Mouse (Mus musculus): ENCODE measurements around the gene Rnps1.
"Not testable (repeated sequence)": the region's sequence is repeated elsewhere in the genome, so short reads cannot be mapped to it uniquely, and the experiment has no call there.

Gene Rnps1

DNA sequence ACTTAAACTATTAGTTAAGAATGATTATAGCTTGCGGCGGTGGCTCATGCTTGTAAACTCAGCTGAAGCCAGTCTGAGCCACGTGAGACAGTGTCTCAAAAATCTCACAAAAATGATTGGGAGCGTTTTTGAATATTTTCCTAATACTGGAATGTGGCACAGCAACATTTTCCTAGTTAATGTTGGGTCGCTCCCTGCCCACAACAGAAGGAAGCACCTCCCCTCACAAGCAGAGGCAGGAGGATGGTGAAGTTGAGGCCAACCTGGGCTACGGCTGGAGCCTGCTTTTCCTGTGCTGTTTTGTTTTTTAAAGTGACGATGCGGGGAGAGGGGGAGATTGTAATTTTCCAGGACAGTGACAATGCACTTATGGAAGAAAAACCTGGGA is 12.8 kb downstream of the Rnps1 start:
- peak; percentile 20 for DNase-seq (ENCODE audit: low read depth, low spot score)

DNA sequence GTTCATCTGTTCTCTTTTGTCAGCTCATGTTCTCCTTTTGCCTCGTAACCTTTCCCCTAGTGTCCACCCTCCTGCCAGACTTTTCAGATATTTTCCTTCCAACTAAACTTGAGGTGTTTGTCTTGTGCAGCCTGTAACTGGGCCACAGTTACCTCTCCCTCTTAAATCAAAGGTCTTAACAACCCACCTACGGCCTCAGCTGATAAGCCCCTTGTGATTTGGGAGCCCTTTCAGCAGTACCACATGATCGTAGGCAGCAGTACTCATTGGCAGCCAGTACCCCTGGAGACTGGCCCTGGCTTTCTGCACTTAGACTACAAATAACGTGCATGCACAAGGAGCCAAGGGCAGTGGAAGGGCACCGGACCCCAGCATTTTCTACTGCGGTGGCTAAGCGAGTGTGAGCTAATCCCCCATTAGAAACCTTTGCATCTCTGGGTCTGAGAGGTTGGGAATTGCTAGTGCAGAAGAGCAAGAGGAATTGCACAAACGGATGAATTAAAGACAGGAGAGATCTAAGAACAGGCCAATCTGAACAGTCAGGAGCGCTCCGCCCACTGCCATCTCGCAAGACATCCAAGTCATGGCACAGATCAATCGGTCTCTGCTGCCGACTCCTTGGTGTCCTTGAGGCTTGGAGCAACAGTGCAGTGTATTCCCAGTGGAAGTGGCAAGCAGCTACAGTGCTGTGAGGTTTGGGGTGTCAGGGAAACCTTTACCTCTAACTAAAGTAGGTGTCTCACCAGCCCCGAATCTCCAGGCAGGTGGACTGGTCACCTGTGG is 15.0 kb downstream of the Rnps1 start:
- DNase-seq (ENCODE audit: low read depth, low spot score): no peak

DNA sequence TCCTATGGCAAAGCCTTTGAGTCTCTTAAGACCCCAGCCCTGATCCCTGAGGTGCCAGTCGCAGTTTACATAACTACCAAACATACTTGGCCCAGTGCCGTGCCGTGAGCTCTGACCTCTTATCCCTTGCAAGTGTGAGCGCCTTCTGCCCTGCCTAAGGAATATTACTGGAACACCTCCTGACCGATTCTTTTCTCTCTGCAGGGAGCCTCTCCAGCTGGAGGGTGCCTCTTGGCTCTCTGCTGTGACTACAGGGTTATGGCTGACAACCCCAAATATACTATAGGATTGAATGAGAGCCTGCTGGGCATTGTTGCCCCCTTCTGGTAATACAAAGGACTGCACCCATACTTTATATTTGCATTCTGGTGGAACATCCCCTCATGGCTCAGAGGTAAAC is 22.7 kb downstream of the Rnps1 start:
- DNase-seq (ENCODE audit: low read depth, low spot score): peak; percentile 32

DNA sequence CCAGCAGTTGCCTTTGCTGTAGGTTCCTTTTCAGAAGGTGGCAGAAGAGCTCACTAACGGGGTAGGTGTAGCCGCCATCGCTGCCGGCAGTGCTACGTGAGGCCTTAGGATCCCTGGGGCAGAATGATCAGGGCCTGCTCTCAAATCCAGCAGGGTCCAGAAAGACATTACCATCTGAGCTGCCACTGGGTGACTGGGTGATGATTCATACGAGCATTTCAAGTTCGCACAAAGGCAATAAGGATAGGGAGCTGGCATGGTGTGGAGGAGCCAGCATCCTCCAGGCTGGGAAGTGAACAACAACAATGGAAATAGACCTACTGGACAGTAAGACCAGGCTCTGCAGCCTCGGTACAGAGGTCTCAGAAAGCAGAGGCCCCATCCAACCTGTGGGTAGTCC is 26.0 kb downstream of the Rnps1 start:
- no peak for DNase-seq (ENCODE audit: low read depth, low spot score)

DNA sequence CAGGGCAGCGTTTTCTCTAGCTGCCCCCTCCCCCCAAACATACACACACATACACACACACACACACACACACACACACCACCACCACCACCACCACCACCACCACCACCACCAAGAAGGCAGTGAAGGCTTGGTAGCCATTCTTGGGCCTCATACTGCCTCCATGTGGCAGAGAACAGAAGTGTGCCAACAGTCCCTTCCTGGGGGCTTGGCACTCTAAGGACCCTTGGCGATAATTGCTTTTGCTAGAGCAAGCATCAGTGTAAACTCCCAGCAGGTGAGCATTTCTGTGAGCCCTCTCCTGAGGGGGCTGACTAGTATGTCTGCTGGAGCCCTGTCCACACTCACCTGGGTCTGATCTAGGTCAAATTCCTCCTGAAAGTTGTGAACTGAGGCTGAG is 26.8 kb downstream of the Rnps1 start:
- peak; percentile 47 for DNase-seq (ENCODE audit: low read depth, low spot score)

DNA sequence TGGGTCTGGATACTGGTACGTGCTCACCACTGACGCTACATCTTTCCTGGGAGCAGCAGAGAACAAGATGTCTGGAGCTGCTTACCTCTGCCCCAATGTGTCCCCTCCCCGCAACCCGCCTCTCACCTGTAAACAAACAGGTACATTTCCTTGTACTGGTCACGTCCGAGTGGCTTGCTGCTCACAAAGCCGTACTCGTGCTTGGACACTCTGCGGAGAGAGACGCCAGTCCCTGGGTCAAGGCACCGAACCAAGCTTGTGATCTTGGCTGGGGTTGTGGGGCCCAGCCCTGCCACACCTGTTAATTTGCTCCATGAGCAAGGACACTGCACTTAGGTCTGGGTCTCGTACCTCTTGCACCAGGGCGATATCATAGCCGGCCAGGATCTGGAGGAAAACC is 27.7 kb downstream of the Rnps1 start:
- DNase-seq (ENCODE audit: low read depth, low spot score): no peak

DNA sequence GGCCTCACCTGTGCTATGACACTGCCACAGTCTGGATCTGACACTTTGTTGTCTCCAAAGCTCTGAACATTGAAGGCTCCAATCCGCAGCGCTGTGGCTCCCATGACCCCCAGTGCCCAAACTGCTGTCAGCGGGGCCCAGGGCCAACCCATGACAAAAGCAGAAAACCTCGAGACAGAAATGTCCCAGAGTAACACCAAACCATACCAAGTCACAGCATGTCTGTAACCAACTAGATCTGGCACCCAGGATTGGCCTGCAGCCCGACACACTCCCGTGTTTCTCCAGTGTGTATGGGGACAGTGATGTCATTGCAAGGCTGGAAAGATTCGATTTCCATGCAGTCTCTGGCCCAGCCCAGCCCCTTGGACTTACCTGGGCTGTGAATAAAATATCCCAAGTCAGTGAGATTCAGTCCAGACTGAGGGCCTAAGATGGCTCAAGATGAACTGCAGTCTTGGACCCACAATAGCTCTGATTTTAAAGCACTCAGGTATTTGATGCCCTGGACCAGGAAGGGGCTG is 28.3 kb downstream of the Rnps1 start, which contains the start of gene Dnase1l2:
Gene Dnase1l2 (minus strand): TSS at position 474 of the 524 bp plus-strand sequence.
- DNase-seq (ENCODE audit: low read depth, low spot score): no peak

DNA sequence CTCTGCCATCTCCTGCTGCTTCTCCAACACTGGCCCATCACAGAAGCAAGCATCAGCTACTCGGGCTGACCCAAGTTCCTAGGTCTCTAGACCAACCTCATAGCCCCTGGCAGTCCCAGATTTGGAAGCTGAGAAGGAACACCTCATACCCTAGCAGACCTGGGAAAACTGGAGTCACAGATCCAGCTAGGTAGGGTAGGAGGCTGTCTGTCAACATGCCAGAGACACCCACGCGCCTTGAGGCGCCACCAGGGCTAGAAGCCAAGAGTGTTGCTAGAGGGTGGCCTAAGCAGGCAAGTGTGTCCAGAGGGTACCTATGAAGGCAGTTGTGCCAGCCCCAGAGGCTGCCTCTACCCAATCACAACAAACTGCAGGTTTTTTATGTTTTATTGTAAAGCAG is 29.0 kb downstream of the Rnps1 start:
- no peak for DNase-seq (ENCODE audit: low read depth, low spot score)

DNA sequence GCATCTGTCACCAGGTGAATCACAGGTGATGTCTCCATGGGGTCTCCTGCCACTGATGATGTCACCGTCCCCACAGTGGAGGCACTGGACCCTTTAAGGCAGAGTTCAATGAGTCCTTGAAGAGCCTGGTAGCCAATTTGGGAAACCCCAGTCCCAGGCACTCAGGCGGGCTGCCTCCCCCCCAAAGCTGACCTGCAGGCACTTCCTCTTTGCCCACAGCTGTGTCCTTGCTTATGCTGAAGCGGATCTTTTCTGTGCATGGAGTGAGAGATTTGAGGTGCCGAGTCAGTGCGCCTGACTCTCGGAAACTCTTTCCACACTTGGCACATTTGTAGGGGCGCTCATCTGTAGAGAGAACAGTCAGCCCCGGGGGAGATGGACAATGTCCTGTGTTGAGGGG is 32.2 kb downstream of the Rnps1 start:
- no peak for DNase-seq (ENCODE audit: low read depth, low spot score)

DNA sequence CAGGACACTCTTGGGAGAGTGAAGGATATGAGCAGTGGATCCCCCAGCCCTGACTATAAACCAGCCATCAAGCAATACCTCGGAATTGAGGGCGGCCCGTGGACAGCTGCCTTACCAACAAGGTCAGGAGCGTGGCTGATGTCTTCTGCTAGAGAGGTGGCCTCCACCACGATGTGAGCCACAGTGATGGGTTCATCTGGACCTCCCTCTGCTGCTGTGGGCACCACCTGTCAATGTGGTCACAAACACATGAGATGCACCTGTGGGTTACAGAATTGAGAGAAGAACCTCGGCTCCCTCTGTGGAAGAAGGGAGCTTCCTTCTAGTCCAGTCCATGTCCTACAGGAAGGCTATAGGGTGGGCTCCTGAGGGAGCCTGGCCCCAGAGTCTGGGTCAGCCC is 35.1 kb downstream of the Rnps1 start:
- DNase-seq (ENCODE audit: low read depth, low spot score): no peak

DNA sequence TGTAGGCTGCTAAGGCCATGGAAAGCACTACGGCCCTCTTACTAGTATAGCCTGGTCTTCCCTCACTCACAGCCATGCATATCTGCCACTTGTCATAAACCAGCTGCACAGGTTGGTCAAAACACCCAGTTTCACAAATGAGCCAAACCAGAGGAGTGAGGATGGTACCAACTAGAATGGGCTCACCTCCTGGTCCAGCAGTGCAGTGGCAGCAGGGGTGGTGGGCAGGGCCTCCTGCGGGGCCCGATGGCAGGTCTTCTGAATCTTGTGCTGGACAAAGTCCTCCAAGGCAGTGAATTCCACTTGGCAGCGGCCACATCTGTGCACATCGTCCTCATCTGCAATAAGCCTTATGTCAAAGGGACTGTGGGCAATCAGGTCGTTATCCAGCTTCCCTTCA is 36.9 kb downstream of the Rnps1 start:
- no peak for DNase-seq (ENCODE audit: low read depth, low spot score)

DNA sequence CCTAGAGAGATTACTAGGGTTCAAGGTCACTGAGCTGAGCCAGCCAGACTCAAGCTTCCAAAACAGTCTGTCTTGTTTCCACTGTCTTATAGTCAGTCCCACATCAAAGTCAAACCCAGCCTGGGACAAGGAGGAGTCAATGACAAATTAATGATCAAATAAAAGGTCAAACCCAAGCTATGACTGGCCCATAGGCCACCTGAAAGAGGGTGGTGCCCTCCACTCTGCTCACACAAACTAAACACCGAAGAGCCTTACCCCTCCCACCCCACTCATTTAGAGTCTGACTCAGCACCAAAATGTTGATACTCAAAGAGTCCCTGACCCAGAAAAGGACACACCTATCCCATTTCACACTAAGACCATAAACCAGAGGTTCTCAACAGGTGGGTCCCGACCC is 39.0 kb downstream of the Rnps1 start:
- no peak for DNase-seq (ENCODE audit: low read depth, low spot score)

DNA sequence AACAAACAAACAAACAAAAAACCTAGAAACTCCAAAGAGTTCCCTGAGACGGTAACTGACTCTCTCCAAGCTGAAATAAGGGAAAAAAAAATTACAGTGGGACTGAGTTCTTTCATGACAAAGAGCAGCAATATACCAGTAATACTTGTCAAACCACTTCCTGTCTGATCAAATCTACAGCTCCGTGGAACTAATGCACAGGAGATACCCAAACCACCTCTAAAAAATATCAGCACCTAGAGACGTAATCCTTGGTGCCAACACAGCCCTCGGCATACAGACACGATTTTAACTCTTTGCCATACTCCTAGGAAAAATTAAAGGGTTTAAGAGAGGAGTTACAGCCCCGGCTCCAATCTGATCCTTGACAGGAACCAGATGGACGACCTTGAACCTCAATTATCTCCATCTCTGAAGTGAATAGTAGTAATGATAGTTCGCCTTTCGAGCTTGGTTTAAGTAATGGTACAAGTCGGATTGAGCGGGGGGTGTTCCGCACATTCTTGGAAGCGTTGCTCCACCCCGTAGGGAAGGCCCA is 39.9 kb downstream of the Rnps1 start:
- no peak for DNase-seq (ENCODE audit: low read depth, low spot score)

DNA sequence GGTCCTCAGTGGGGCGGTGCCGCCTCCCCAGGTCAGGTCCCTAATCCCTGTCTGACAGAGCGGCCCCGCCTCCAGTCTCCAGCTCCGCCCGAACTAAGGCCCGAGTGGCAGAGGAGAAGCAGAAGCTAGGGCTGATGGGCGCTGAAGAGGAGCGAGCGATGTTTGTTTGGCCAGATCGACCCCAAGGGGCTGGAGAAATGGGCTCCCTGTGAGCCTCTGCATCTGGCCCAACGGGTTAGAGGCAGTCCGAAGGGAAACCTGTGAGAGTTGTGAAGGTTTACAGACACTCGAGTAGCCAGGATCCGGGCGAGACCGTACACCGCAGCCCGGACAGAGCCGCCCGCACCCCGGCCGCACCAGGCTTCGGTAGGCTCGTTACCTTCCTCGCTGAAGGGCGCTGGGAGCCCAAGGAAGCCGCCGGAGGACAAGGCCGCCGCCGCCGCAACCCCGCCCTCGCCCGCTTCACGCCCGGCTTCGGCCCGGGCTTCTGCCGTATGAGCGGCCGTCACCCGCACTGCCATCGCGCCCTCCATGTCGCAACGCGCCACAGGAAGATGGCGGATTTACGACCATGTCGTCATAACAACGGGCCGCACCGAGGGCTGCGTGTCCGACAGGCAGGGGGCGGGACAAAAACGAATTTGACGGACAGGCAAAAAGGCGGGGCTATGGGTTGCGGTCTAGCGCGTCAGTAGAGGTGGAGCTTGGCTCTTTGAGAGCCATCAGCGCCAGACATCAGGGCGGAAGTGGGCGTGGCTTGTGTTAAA is 40.6 kb downstream of the Rnps1 start:
- peak; percentile 100 for DNase-seq (ENCODE audit: low read depth, low spot score)

DNA sequence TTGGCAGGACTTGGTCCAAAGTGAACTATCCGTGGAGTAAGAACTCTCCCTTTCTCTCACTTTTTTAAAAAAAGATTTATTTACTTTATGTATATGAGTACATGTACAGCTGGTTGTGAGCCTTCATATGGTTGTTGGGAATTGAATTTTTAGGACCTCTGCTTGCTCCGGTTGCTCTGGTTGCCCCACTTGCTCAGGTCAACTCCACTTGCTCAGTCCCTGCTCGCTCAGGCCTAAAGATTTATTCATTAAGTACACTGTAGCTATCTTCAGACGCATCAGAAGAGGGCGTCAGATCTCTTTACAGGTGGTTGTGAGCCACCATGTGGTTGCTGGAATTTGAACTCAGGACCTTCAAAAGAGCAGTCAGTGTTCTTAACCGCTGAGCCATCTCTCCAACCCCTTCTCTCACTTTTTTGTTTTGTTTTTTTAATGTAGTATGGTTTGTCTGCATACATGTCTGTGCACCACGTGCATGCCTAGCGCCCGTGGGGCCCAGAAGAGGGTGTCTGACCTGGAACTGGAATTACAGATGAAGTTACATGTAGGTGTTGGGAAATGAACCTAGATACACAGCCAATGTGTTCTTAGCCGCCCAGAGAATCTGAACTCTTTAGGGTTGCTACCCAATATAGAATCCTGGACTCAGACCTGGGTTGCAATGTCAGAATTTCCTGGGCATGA is 41.3 kb downstream of the Rnps1 start:
- not testable (repeated sequence) for DNase-seq (ENCODE audit: low read depth, low spot score)

DNA sequence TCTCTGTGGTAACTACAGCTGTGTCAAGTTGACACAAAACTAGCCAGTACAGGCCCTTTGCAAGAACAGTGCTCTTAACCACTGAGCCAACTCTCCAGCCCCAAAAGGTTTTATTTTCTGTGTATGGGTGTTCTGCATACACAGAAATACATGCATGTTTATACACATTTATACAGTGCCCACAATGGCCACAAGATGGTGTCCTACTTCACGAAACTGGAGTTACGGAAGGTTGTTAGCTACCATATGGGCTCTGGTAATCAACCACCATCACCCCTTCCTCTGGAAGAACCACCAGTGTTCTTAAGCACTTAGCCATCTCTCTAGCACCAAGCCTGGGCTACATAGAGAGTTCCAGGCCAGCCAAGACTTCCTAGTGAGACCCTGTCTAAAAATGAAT is 47.2 kb downstream of the Rnps1 start:
- peak; percentile 74 for DNase-seq (ENCODE audit: low read depth, low spot score)

DNA sequence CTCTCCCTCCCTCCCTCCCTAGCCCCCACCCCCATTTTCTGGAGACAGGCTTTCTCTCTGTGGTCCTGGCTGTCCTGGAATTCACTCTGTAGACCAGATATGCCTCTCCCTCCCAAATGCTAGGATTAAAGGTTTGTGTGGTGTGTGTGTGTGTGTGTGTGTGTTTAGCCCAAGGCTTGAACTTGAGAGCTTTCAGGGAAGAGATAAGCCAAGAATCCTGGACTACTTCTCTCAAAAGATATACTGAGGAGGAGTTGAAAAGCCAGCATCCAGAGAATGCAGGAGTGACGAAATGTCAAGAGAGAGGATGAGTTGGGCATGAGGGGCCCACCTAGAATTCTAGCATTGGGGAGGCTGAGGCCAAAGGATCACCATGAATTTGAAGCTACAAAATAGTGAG is 48.6 kb downstream of the Rnps1 start:
- DNase-seq (ENCODE audit: low read depth, low spot score): no peak

DNA sequence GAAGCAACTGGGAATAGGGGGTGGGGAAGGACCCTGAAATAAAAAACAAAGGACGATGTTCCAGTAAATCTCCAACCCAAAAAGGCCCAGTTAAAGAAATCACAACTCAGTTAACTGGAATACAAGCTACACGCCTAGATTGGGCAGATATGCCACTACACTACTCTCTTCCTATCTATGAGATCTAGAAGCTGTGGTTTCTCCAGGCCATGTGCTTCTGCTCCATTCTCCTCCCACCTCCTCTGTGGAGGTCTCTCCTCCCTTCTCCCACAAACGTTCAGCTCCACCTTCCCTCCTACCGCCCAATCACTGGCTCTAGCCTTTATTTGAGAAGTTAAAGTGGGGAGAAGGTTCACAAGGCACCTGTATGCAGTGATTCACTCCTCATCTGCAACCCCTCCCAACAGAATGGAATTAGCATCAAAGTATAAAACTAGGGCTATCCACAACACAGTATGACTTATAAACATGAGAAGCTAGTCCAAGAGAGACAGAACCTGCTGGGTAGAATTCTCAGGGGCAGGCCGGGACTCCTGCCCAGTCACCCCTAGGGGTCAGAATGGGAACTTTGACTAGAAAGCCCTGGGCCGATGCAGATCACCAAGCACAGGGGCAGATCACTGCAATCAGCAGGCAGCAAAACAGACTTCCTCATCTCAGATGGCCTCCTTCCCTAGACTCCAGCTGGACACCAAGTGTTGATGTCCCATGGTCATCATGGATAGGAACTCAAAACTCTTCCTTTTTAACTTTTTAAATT is 49.2 kb downstream of the Rnps1 start:
- peak; percentile 71 for DNase-seq (ENCODE audit: low read depth, low spot score)

DNA sequence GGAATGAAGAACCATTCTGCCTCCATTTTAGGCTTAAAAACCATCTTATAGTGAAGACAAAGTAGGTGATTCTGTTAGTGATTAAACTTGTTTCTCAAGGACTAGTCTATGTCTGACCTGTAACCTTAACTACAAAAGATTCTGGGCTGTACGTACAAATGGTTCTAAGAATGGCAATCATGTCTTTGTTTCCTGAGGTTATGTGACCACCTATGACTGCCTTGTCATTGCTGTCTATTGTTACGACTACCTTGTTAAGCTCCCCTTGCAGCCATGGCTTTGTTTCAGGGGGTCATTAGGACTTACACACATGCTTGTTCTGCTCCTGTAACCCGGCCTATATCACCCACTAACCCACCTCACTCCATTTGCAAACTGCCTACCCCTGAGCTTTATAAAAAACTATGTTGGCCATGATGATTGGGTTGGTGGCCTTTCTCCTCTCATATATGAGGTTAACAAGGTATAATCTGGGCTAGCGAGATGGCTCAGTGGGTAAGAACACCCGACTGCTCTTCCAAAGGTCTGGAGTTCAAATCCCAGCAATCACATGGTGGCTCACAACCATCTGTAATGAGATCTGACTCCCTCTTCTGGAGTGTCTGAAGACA is 54.4 kb downstream of the Rnps1 start:
- no peak for DNase-seq (ENCODE audit: low read depth, low spot score)

DNA sequence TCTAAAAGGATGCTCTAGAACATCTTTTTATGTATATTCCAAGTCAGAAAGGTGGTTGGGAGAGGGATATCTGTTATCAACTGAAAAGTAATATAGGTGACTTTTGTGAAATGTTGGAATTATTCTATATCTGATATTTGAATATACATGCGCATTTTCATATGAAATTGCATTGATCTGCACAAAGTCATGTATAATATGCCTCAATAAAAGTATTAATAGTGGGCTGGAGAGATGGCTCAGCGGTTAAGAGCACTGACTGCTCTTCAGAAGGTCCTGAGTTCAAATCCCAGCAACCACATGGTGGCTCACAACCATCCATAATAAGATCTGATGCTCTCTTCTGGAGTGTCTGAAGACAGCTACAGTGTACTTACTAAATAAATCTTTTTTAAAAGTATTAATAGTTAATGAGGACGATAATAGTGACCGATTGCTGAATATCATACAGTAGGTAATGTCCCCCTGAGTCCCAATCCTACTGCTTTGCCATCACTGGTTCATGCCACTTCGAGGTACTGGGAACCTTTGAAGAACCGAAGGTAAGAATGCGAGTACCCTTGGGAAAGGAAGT is 55.1 kb downstream of the Rnps1 start:
- no peak for DNase-seq (ENCODE audit: low read depth, low spot score)

Measured in ES-CJ7 (cell line).